Mouse (Mus musculus): Measurements from ENCODE around the gene Wdfy3.

DNA sequence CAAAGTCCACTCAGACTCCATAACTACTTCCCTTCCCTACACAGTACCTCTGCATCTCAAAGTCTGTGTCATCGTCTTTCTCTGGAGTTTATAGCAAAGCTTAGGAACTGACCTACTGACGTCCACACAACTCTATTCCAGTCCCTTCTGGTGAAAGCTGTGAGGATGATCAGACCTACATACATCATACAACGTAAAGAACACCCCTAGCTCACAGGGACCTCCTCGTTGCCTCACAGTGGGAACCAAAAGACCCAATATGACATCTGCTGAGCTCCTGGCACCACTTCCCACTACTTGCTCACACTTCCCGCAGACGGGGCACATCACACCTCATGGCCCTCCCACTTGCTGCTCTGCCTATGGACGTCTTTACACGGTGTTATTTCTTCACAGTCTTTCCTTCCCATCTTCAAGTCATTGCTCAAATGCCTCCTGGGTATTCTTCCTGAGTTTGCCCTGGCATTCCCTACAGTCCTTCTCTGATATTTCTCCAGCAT, 23.1 kb downstream of the Wdfy3 start:
- no peak for TF ChIP-seq POLR2A (IDR thresholded peaks at IDR 0.05; ENCODE audit: extremely low read depth, insufficient read depth, low read length)
- no peak for TF ChIP-seq CTCF (IDR thresholded peaks at IDR 0.05; ENCODE audit: low read depth, low read length)

Measured in liver, adult 2 months (tissue).